Mouse (Mus musculus): ENCODE results near the gene Ccl26.

DNA sequence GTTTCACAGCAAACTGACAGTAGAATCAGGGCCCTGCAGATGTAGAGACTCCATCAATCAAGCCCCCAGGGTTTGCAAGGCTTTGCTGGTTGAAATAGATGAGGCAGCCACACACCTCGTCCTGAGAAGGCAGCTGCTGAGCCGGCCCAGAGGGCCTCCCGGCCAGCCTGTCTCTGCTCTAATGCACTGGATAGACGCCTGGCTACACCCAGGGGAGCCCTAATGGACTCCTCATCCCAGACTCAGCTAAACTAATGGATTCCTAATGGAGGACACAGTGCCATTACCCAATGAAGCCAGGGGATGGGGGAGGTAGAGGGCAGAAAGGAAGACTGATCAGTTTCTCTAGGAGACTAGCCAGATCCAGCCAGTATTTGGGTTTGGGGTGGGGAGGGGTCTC, 6.3 kb downstream of the Ccl26 start:
- TF ChIP-seq POLR2A (IDR thresholded peaks at IDR 0.05; ENCODE audit: borderline replicate concordance, low read depth, low read length) (no peak), CTCF (IDR thresholded peaks at IDR 0.05; ENCODE audit: low read depth, low read length) (no peak)
